Mouse (Mus musculus): ENCODE results near the gene Trank1. TPM values are rescaled to one million over a fixed set of nuclear protein-coding genes. Genes with fewer than 3 reads are reported as not detected.
A peak's percentile ranks its signal among the peaks of the same experiment; 100 is the strongest.

Trank1 gene
- total and polyA plus RNA-seq, 3 experiments, result 0.13 to 0.66 (median 0.34) TPM

DNA sequence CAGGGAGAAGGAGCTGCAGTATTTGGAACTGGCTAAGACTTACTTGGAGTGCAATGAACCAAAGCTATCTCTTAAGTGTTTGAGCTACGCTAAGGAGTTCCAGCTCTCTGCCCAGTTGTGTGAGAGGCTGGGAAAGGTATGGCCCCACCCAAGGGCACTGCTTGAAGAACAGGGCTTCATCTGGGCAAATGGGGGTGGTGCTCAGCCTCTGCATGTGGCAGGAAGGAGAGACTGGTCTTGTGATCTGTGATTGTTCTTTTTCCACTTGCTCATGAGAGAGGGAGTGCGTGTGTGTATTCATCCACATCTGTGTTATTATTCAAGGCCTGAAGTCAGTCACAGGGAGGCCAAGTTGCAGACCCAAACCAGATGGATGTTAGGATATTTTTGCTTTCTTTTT lies 75.0 kb downstream of the Trank1 start:
- in situ Hi-C loops (cut with MboI; ENCODE audit: low pct_ligation_motif_present, low pct_unique_long_range_greater_than_20kb, low sequenced_read_pairs) (no loop called here), dilution Hi-C loops (cut with MboI; ENCODE audit: extremely low pct_ligation_motif_present, extremely low pct_unique_long_range_greater_than_20kb, low sequenced_read_pairs) (no loop called here)
- Histone ChIP-seq H3K27me3 (replicated peaks) (no peaks in the 10 kb centered on the region), H3K36me3 (replicated peaks in 1 of 2; ENCODE audit: control insufficient read depth in 1 of 2, insufficient read depth in 1 of 2, low read length in 1 of 2) (no peaks in the 10 kb centered on the region), H3K4me1 (ENCODE audit: control insufficient read depth in 1 of 2, insufficient read depth in 2 of 2) (peaks cover 10 to 53% of the 10 kb centered on the region in 2 experiments), H3K27ac (ENCODE audit: insufficient read depth, low read depth) (no peak overlapping the region), H3K4me3 (replicated peaks in 1 of 3; ENCODE audit: low read depth in 2 of 3, low read length in 2 of 3, poor library complexity in 1 of 3) (no peak overlapping the region), H3K9ac (ENCODE audit: insufficient read depth, low read depth) (no peak overlapping the region), H3K4me2 (ENCODE audit: insufficient read depth, low read depth, poor library complexity, severe bottlenecking) (no peak overlapping the region), H3K79me2 (replicated peaks; ENCODE audit: control insufficient read depth, extremely low read depth, insufficient read depth, poor library complexity, severe bottlenecking) (no peaks in the 10 kb centered on the region), H3K9me3 (replicated peaks; ENCODE audit: low read length) (no peaks in the 10 kb centered on the region)
- no peak for TF ChIP-seq ZNF384 (IDR thresholded peaks at IDR 0.05; ENCODE audit: low read depth, low read length)
- TF ChIP-seq MAX (IDR thresholded peaks at IDR 0.05; ENCODE audit: low read length), result peak; percentile 53; the same call in 1 of the 2 replicates
- peak; percentile 81 for TF ChIP-seq BHLHE40 (IDR thresholded peaks at IDR 0.05; ENCODE audit: low read depth, low read length)
- peak; percentile 77 for TF ChIP-seq ETS1 (conservative IDR thresholded peaks at IDR 0.05; ENCODE audit: low read depth, low read length)
- TF ChIP-seq USF1 (IDR thresholded peaks at IDR 0.05; ENCODE audit: low read depth, low read length), result no peak
- TF ChIP-seq MEF2A (IDR thresholded peaks at IDR 0.05; ENCODE audit: borderline replicate concordance, low read depth, low read length), result peak; percentile 53; the same call in 1 of the 2 replicates
- TF ChIP-seq MYC (IDR thresholded peaks at IDR 0.05; ENCODE audit: low read depth, low read length), result 0 out of 2 replicates have a peak, but pooled peaks have one; percentile 49
- TF ChIP-seq CHD2 (IDR thresholded peaks at IDR 0.05; ENCODE audit: low read length), result peak; percentile 17; the same call in 1 of the 2 replicates
- peak; percentile 52 for TF ChIP-seq EP300 (IDR thresholded peaks at IDR 0.05; ENCODE audit: low read length)
- DNase-seq (ENCODE audit: extremely low read depth), result peak; percentile 62

GRCm38 (mm10) chr9:111387576-111387975 lies 76.0 kb downstream of the Trank1 start:
- Histone ChIP-seq H3K27me3 (replicated peaks) (no peaks in the 10 kb centered on the region), H3K4me2 (ENCODE audit: insufficient read depth, low read depth, poor library complexity, severe bottlenecking) (0 out of 2 replicates have a peak overlapping the region, but pooled peaks have one; percentile 46), H3K4me3 (replicated peaks in 1 of 3; ENCODE audit: low read depth in 2 of 3, low read length in 2 of 3, poor library complexity in 1 of 3) (peak overlapping the region in 1 of 3 experiments; percentile 35), H3K4me1 (ENCODE audit: control insufficient read depth in 1 of 2, insufficient read depth in 2 of 2) (peaks cover 8 to 50% of the 10 kb centered on the region in 2 experiments), H3K79me2 (replicated peaks; ENCODE audit: control insufficient read depth, extremely low read depth, insufficient read depth, poor library complexity, severe bottlenecking) (no peaks in the 10 kb centered on the region), H3K36me3 (replicated peaks in 1 of 2; ENCODE audit: control insufficient read depth in 1 of 2, insufficient read depth in 1 of 2, low read length in 1 of 2) (peaks cover 0 to 4% of the 10 kb centered on the region in 2 experiments), H3K9me3 (replicated peaks; ENCODE audit: low read length) (no peaks in the 10 kb centered on the region), H3K9ac (ENCODE audit: insufficient read depth, low read depth) (no peak overlapping the region), H3K27ac (ENCODE audit: insufficient read depth, low read depth) (no peak overlapping the region)
- peak; percentile 71 for DNase-seq (ENCODE audit: extremely low read depth)
- TF ChIP-seq NELFE (IDR thresholded peaks at IDR 0.05; ENCODE audit: low read depth, low read length), result no peak
- TF ChIP-seq IRF4 (IDR thresholded peaks at IDR 0.05; ENCODE audit: low read depth, low read length), result 0 out of 2 replicates have a peak, but pooled peaks have one; percentile 21
- in situ Hi-C loops (cut with MboI; ENCODE audit: low pct_ligation_motif_present, low pct_unique_long_range_greater_than_20kb, low sequenced_read_pairs) (no loop called here), dilution Hi-C loops (cut with MboI; ENCODE audit: extremely low pct_ligation_motif_present, extremely low pct_unique_long_range_greater_than_20kb, low sequenced_read_pairs) (no loop called here)

DNA sequence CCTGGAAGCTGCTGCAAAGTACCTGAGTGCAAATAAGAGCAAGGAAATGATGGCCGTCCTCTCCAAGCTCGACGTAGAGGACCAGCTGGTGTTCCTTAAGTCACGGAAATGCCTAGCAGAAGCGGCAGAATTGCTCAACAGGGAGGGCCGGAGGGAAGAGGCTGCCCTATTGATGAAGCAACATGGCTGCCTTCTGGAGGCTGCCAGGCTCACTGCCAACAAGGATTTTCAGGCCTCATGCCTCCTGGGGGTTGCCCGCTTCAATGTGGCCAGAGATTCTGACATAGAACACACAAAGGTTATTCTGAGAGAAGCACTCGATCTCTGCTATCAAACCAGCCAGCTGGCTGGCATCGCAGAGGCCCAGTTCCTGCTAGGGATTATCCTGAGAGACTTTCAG lies 78.5 kb downstream of the Trank1 start:
- Histone ChIP-seq H3K36me3 (replicated peaks in 1 of 2; ENCODE audit: control insufficient read depth in 1 of 2, insufficient read depth in 1 of 2, low read length in 1 of 2) (peaks cover 0 to 4% of the 10 kb centered on the region in 2 experiments), H3K27me3 (replicated peaks) (no peaks in the 10 kb centered on the region), H3K9me3 (replicated peaks; ENCODE audit: low read length) (no peaks in the 10 kb centered on the region), H3K9ac (ENCODE audit: insufficient read depth, low read depth) (no peak overlapping the region), H3K4me1 (ENCODE audit: control insufficient read depth in 1 of 2, insufficient read depth in 2 of 2) (peaks cover 10 to 42% of the 10 kb centered on the region in 2 experiments; a peak in 3 of 4 replicates), H3K79me2 (replicated peaks; ENCODE audit: control insufficient read depth, extremely low read depth, insufficient read depth, poor library complexity, severe bottlenecking) (no peaks in the 10 kb centered on the region), H3K4me3 (replicated peaks in 1 of 3; ENCODE audit: low read depth in 2 of 3, low read length in 2 of 3, poor library complexity in 1 of 3) (no peak overlapping the region), H3K4me2 (ENCODE audit: insufficient read depth, low read depth, poor library complexity, severe bottlenecking) (no peak overlapping the region), H3K27ac (ENCODE audit: insufficient read depth, low read depth) (no peak overlapping the region)
- dilution Hi-C loops (cut with MboI; ENCODE audit: extremely low pct_ligation_motif_present, extremely low pct_unique_long_range_greater_than_20kb, low sequenced_read_pairs), result no loop called here
- in situ Hi-C loops (cut with MboI; ENCODE audit: low pct_ligation_motif_present, low pct_unique_long_range_greater_than_20kb, low sequenced_read_pairs), result no loop called here
- no peak for DNase-seq (ENCODE audit: extremely low read depth)
- TF ChIP-seq POLR2A (IDR thresholded peaks at IDR 0.05; ENCODE audit: low read depth, low read length), result no peak
- no peak for TF ChIP-seq EP300 (IDR thresholded peaks at IDR 0.05; ENCODE audit: low read length)
- TF ChIP-seq GABPA (IDR thresholded peaks at IDR 0.05; ENCODE audit: insufficient replicate concordance, low read depth, low read length), result no peak
- no peak for TF ChIP-seq PAX5 (IDR thresholded peaks at IDR 0.05; ENCODE audit: low read length)
- no peak for TF ChIP-seq ZMIZ1 (IDR thresholded peaks at IDR 0.05; ENCODE audit: low read depth, low read length)
- TF ChIP-seq MAZ (IDR thresholded peaks at IDR 0.05; ENCODE audit: low read depth, low read length), result no peak
- no peak for TF ChIP-seq MAX (IDR thresholded peaks at IDR 0.05; ENCODE audit: low read length)
- no peak for TF ChIP-seq RCOR1 (conservative IDR thresholded peaks at IDR 0.05; ENCODE audit: low read depth, low read length)
- no peak for TF ChIP-seq POLR2AphosphoS2 (IDR thresholded peaks at IDR 0.05; ENCODE audit: low read depth, low read length)
- TF ChIP-seq IRF4 (IDR thresholded peaks at IDR 0.05; ENCODE audit: low read depth, low read length), result no peak
- TF ChIP-seq JUND (conservative IDR thresholded peaks at IDR 0.05; ENCODE audit: low read depth, low read length), result no peak
- no peak for TF ChIP-seq SMC3 (IDR thresholded peaks at IDR 0.05; ENCODE audit: low read depth, low read length)
- no peak for TF ChIP-seq SIN3A (IDR thresholded peaks at IDR 0.05; ENCODE audit: low read length)
